In the genomic region with DNA sequence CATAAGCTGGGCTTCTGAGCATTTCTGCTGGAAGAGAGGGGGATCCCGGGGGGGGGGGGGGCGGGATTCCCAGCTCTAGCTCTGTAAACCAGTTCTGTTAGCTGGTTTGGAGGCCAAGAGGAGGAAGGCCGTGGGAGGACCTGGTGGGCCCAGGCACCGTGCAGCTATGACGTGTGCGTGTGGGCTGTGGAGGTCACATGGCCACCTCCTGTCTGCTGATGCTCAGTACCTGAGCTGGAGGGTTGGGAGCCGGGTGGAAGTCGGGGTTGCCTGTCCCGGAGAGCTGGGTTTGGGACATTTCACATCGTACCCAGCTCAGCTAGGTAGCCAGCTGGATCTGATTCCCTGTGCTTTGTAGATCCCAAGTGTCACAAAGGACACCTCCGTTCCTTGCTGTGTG, we compare ENCODE assay signal across 8 mouse cellular contexts. TPM values are rescaled to one million over a fixed set of nuclear protein-coding genes. Genes with fewer than 3 reads are reported as not detected.
DNase-seq lines count a peak whose midpoint lies in the region; ATAC-seq and TF ChIP-seq lines count a peak whose summit lies in the region.

No protein-coding gene starts in this region.

- peak overlapping the region; percentile 99 for H3K4me2 ChIP-seq in kidney, embryonic 14.5 days (replicated peaks; ENCODE audit: low read depth, low read length)
- H3K4me2 ChIP-seq in forebrain, postnatal 0 days (ENCODE audit: low read depth) = peak overlapping the region; percentile 79
- H3K4me2 ChIP-seq in midbrain, postnatal 0 days (ENCODE audit: low read depth, low read length, poor library complexity, severe bottlenecking) = peak overlapping the region; percentile 78

- no peak for TF ChIP-seq CTCF in forebrain, postnatal 0 days (IDR thresholded peaks at IDR 0.05; ENCODE audit: low read depth)
- no peak for TF ChIP-seq CTCF in midbrain, postnatal 0 days (IDR thresholded peaks at IDR 0.05)

- H3K4me1 ChIP-seq in kidney, embryonic 14.5 days (ENCODE audit: control insufficient read depth, insufficient read depth, low read length) = peaks cover 13% of the 10 kb centered on the region; the same call in 1 of the 2 replicates
- H3K4me1 ChIP-seq in forebrain, postnatal 0 days (ENCODE audit: insufficient read depth) = peaks cover 19% of the 10 kb centered on the region
- peaks cover 22% of the 10 kb centered on the region; the same call in 1 of the 2 replicates for H3K4me1 ChIP-seq in midbrain, postnatal 0 days (ENCODE audit: insufficient read depth, low read length)

- no peaks in the 10 kb centered on the region for H3K9me3 ChIP-seq in kidney, embryonic 14.5 days (ENCODE audit: control insufficient read depth, low read length)
- H3K9me3 ChIP-seq in forebrain, postnatal 0 days (ENCODE audit: low read length) = no peaks in the 10 kb centered on the region
- H3K9me3 ChIP-seq in midbrain, postnatal 0 days (ENCODE audit: low read length) = no peaks in the 10 kb centered on the region

- no peak overlapping the region for H3K27ac ChIP-seq in kidney, embryonic 14.5 days (ENCODE audit: low read depth, low read length)
- H3K27ac ChIP-seq in forebrain, postnatal 0 days (ENCODE audit: low read depth, low read length) = peak overlapping the region; percentile 88; the same call in 1 of the 2 replicates
- no peak overlapping the region for H3K27ac ChIP-seq in midbrain, postnatal 0 days (ENCODE audit: low read depth, low read length)

- H3K4me3 ChIP-seq in kidney, embryonic 14.5 days (ENCODE audit: low read length) = no peak overlapping the region
- peak overlapping the region; percentile 86 for H3K4me3 ChIP-seq in forebrain, postnatal 0 days (ENCODE audit: low read depth, low read length)
- peak overlapping the region; percentile 77 for H3K4me3 ChIP-seq in midbrain, postnatal 0 days (ENCODE audit: low read depth, low read length)

- no peaks in the 10 kb centered on the region for H3K36me3 ChIP-seq in kidney, embryonic 14.5 days (ENCODE audit: control insufficient read depth, insufficient read depth, low read length)
- no peaks in the 10 kb centered on the region for H3K36me3 ChIP-seq in forebrain, postnatal 0 days (ENCODE audit: insufficient read depth)
- H3K36me3 ChIP-seq in midbrain, postnatal 0 days (ENCODE audit: insufficient read depth, low read length) = no peaks in the 10 kb centered on the region

- peaks cover 50% of the 10 kb centered on the region for H3K27me3 ChIP-seq in kidney, embryonic 14.5 days (ENCODE audit: control insufficient read depth, insufficient read depth, low read length)
- no peaks in the 10 kb centered on the region for H3K27me3 ChIP-seq in forebrain, postnatal 0 days (ENCODE audit: insufficient read depth, low read length)
- no peaks in the 10 kb centered on the region for H3K27me3 ChIP-seq in midbrain, postnatal 0 days (ENCODE audit: insufficient read depth, low read length)

- H3K9ac ChIP-seq in kidney, embryonic 14.5 days (ENCODE audit: low read depth, low read length) = no peak overlapping the region
- H3K9ac ChIP-seq in forebrain, postnatal 0 days = peak overlapping the region; percentile 76
- H3K9ac ChIP-seq in midbrain, postnatal 0 days (replicated peaks; ENCODE audit: low read length, poor library complexity, severe bottlenecking) = peak overlapping the region; percentile 92

- DNase-seq in kidney, adult 11 months = no peak
- DNase-seq in cerebellum, adult 9-11 months = peak; percentile 74
- no peak for DNase-seq in forebrain, postnatal 0 days
- no peak for DNase-seq in midbrain, postnatal 0 days (ENCODE audit: low spot score)
- DNase-seq in spleen, adult 12 weeks (ENCODE audit: low spot score) = no peak
- no peak for DNase-seq in testis, postnatal 10 days (ENCODE audit: low spot score)
- DNase-seq in urinary bladder, adult 18-20 months (ENCODE audit: low spot score in 2 of 2) = no peak

- ATAC-seq in kidney, embryonic 14.5 days (ENCODE audit: low FRiP score, low TSS enrichment) = no peak
- no peak for ATAC-seq in forebrain, postnatal 0 days
- ATAC-seq in midbrain, postnatal 0 days (ENCODE audit: low FRiP score) = no peak

- 27% methylated on average over 11 of the region's 11 CpGs for WGBS in kidney, embryonic 14.5 days
- WGBS in forebrain, postnatal 0 days = 32% methylated on average over 10 of the region's 11 CpGs
- whole genome bisulfite sequencing in midbrain, postnatal 0 days = 22% methylated on average over 10 of the region's 11 CpGs

RNA-seq across cellular contexts. Expression of gene Rab6b, which starts 1.8 kb away (rescaled TPM):
- 3.1 and 3.5 TPM in 2 replicates for polyA plus RNA-seq in kidney, embryonic 14.5 days (2014; fragmentation: Nextera tagmentation; extraction: Ambion mirVana)
- total RNA-seq in forebrain, postnatal 0 days (2014; rRNA removed) = 120 and 145 TPM in 2 replicates
- polyA plus RNA-seq in forebrain, postnatal 0 days (2015; fragmentation: Nextera tagmentation; extraction: Ambion mirVana) = 81.0 and 133 TPM in 2 replicates
- total RNA-seq in midbrain, postnatal 0 days (2014; rRNA removed) = 228 and 249 TPM in 2 replicates
- polyA plus RNA-seq in midbrain, postnatal 0 days (2015; fragmentation: Nextera tagmentation; extraction: Ambion mirVana) = 157 and 162 TPM in 2 replicates

Comparison
In these comparisons a context has a peak if more than half of its experiments do, and no peak if none do; other contexts are left out.
1. RNA of gene Rab6b, which starts 1.8 kb away (polyA plus RNA-seq): 157 to 162 TPM in midbrain, postnatal 0 days and 81.0 to 133 TPM in forebrain, postnatal 0 days; 3.1 to 3.5 TPM in kidney, embryonic 14.5 days; every median in the first group is over 10 times any median in the second.
2. Peak in every context shown above with its lines, with median percentiles within 50 percentile points of each other: H3K4me2 ChIP-seq.